Mouse (Mus musculus) testis, adult 2 months (tissue): Measurements from ENCODE around the gene Hoxa4.

Experiments used
- CTCF ChIP-seq: fragments of 200-500 bp; IDR thresholded peaks from 2 replicates; pipeline ENCODE4 v1.5.1; 2012; ENCODE audit warnings: low read depth, mild to moderate bottlenecking, inconsistent platforms, low read length, moderate library complexity; ENCODE audit not compliant: control insufficient read depth, insufficient read depth, insufficient replicate concordance
- POLR2A ChIP-seq: fragments of 200-500 bp; IDR thresholded peaks from 2 replicates; pipeline ENCODE4 v1.6.1; 2012; ENCODE audit warnings: low read depth, mild to moderate bottlenecking, inconsistent platforms, low read length, moderate library complexity; ENCODE audit not compliant: control insufficient read depth

- TF ChIP-seq CTCF (no peak), POLR2A (no peak)
Measured at GRCm38 (mm10) chr6:52211961-52212360, 20.4 kb upstream of the Hoxa4 start.
